Mouse (Mus musculus): Measurements from ENCODE around the gene Plekhg1. TPM values are rescaled to one million over a fixed set of nuclear protein-coding genes. Genes with fewer than 3 reads are reported as not detected.

Plekhg1 gene
- polyA plus RNA-seq, 1 experiment from 2014 or later, result 12.4 TPM

DNA sequence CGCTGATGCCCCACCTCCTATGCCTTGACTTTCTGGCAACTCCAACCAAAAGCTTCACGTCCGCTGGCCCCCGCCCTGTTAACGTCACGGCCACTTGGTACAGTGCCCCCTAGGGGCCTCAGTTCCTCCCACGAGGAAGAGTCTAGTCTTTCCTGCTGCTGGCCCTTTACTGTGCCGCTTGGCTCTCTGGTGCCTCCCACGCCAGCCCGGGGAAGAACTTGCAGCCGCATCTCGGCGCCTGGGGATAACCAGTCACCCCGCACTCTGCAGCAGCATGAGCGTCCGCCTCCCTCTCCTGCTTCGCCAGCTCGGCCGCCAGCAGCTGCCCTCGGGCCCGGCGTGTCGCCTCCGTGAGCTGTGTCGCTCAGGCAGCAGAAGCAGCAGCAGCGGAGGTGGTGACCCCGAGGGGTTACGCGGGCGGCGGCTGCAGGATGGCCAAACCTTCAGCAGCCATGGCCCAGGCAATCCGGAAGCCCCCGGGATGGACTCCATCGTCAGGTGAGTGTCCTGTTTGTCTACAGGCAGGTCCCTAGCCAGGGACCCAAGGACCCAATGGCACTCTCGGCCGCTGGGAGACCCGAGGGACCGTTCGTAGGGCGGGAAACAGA, 232.9 kb downstream of the Plekhg1 start, which contains the start of gene Mthfd1l:
Gene Mthfd1l (plus strand): TSS at position 138 of the 608 bp plus-strand sequence.
- DNase-seq (peak; percentile 95), ATAC-seq (ENCODE audit: insufficient read depth) (peak; percentile 80)
- Histone ChIP-seq H3K27me3 (ENCODE audit: insufficient read depth, low read length) (no peaks in the 10 kb centered on the region), H3K4me2 (peak within 1 kb of the TSS; percentile 91), H3K9me3 (ENCODE audit: low read depth, low read length) (no peaks in the 10 kb centered on the region), H3K36me3 (ENCODE audit: insufficient read depth) (no peaks in the 10 kb centered on the region), H3K4me3 (ENCODE audit: low read depth, low read length) (peak within 1 kb of the TSS; percentile 74), H3K9ac (peak within 1 kb of the TSS; percentile 85), H3K27ac (ENCODE audit: low read depth) (peak within 1 kb of the TSS; percentile 98), H3K4me1 (ENCODE audit: insufficient read depth) (peaks cover 8% of the 10 kb centered on the region; the same call in 1 of the 2 replicates)
- peak; percentile 88 for TF ChIP-seq CTCF (IDR thresholded peaks at IDR 0.05; ENCODE audit: low read depth)
- under 1% methylated on average over 40 of the region's 40 CpGs for WGBS

GRCm38 (mm10) chr10:3973589-3974070, 233.5 kb downstream of the Plekhg1 start:
- Histone ChIP-seq H3K36me3 (ENCODE audit: insufficient read depth) (no peaks in the 10 kb centered on the region), H3K27me3 (ENCODE audit: insufficient read depth, low read length) (no peaks in the 10 kb centered on the region), H3K9ac (peak overlapping the region; percentile 85), H3K4me2 (peak overlapping the region; percentile 91), H3K27ac (ENCODE audit: low read depth) (peak overlapping the region; percentile 98), H3K9me3 (ENCODE audit: low read depth, low read length) (no peaks in the 10 kb centered on the region), H3K4me3 (ENCODE audit: low read depth, low read length) (peak overlapping the region; percentile 74), H3K4me1 (ENCODE audit: insufficient read depth) (peaks cover 8% of the 10 kb centered on the region; the same call in 1 of the 2 replicates)
- DNase-seq (peak; percentile 95), ATAC-seq (ENCODE audit: insufficient read depth) (peak; percentile 94)
- under 1% methylated on average over 39 of the region's 39 CpGs for WGBS
- no peak for TF ChIP-seq CTCF (IDR thresholded peaks at IDR 0.05; ENCODE audit: low read depth)

- Histone ChIP-seq H3K4me1 (ENCODE audit: insufficient read depth) (peaks cover 8% of the 10 kb centered on the region; the same call in 1 of the 2 replicates), H3K4me3 (ENCODE audit: low read depth, low read length) (peak overlapping the region; percentile 74), H3K27ac (ENCODE audit: low read depth) (peak overlapping the region; percentile 18; the same call in 1 of the 2 replicates), H3K27me3 (ENCODE audit: insufficient read depth, low read length) (no peaks in the 10 kb centered on the region), H3K4me2 (peak overlapping the region; percentile 91), H3K9ac (peak overlapping the region; percentile 33; the same call in 1 of the 2 replicates), H3K9me3 (ENCODE audit: low read depth, low read length) (no peaks in the 10 kb centered on the region), H3K36me3 (ENCODE audit: insufficient read depth) (peaks cover 6% of the 10 kb centered on the region; the same call in 1 of the 2 replicates)
- DNase-seq (no peak), ATAC-seq (ENCODE audit: insufficient read depth) (no peak)
- TF ChIP-seq CTCF (IDR thresholded peaks at IDR 0.05; ENCODE audit: low read depth), result no peak
- WGBS, result 63% methylated on average over 3 of the region's 3 CpGs
These were observed 234.2 kb downstream of the Plekhg1 start for GRCm38 (mm10) chr10:3974380-3974779.

DNA sequence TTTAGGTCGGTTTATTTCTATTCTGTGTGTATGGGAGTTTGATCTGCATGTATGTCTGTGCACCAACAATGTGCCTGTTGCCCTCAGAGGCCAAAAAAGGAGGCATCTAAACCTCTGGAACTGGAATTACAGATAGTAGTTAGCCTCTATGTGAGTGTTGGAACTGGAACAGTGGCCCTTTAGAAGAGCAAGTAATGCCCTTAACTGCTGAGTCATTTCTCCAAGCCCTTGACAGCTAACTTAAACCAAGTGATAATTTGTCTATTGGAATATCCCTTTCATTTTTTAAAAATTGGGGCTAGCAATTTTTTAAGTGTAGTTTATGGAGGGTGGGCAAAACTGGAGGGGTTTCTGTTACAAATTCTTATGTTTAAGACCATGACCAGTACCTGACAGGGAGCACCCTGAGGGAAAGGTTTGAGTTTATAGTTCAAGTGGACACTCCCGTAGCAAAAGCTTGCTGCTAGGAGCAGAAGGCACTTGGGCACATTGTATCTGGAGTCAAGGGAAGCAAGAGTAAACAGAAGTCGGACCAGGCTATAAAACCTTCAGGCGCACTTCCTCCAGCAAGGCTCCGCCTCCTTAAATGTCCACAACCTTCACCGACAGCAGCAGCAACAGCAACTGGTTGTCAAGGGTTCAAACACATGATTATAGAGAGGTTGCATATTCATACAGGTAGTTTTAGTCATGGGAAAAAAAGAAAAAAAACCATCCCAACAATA, 235.9 kb downstream of the Plekhg1 start:
- H3K4me1 ChIP-seq (ENCODE audit: insufficient read depth), result peaks cover 8% of the 10 kb centered on the region; the same call in 1 of the 2 replicates

GRCm38 (mm10) chr10:3976623-3977010, 236.5 kb downstream of the Plekhg1 start:
- no peak overlapping the region for H3K9ac ChIP-seq
- no peak overlapping the region for H3K4me2 ChIP-seq
- peaks cover 8% of the 10 kb centered on the region; the same call in 1 of the 2 replicates for H3K4me1 ChIP-seq (ENCODE audit: insufficient read depth)
- no peaks in the 10 kb centered on the region for H3K27me3 ChIP-seq (ENCODE audit: insufficient read depth, low read length)
- no peak for TF ChIP-seq CTCF (IDR thresholded peaks at IDR 0.05; ENCODE audit: low read depth)
- WGBS, result 64% methylated on average over 4 of the region's 4 CpGs
- ATAC-seq (ENCODE audit: insufficient read depth) (no peak), DNase-seq (peak; percentile 28)
- no peaks in the 10 kb centered on the region for H3K9me3 ChIP-seq (ENCODE audit: low read depth, low read length)
- no peak overlapping the region for H3K4me3 ChIP-seq (ENCODE audit: low read depth, low read length)
- peaks cover 23% of the 10 kb centered on the region for H3K36me3 ChIP-seq (ENCODE audit: insufficient read depth)
- H3K27ac ChIP-seq (ENCODE audit: low read depth), result no peak overlapping the region

More for the DNA sequence above, 235.9 kb downstream of the Plekhg1 start:
- Histone ChIP-seq H3K9me3 (ENCODE audit: low read depth, low read length) (no peaks in the 10 kb centered on the region), H3K27me3 (ENCODE audit: insufficient read depth, low read length) (no peaks in the 10 kb centered on the region), H3K36me3 (ENCODE audit: insufficient read depth) (peaks cover 21% of the 10 kb centered on the region), H3K4me3 (ENCODE audit: low read depth, low read length) (no peak overlapping the region), H3K9ac (no peak overlapping the region), H3K4me2 (no peak overlapping the region), H3K27ac (ENCODE audit: low read depth) (no peak overlapping the region)
- WGBS, result 31% methylated on average over 6 of the region's 6 CpGs
- no peak for ATAC-seq (ENCODE audit: insufficient read depth)
- peak; percentile 51 for DNase-seq
- no peak for TF ChIP-seq CTCF (IDR thresholded peaks at IDR 0.05; ENCODE audit: low read depth)

GRCm38 (mm10) chr10:3978326-3978725, 238.2 kb downstream of the Plekhg1 start:
- 56% methylated on average over 3 of the region's 3 CpGs for WGBS

More at GRCm38 (mm10) chr10:3978326-3978725, 238.2 kb downstream of the Plekhg1 start:
- H3K9ac ChIP-seq, result no peak overlapping the region
- H3K36me3 ChIP-seq (ENCODE audit: insufficient read depth), result peaks cover 23% of the 10 kb centered on the region
- H3K9me3 ChIP-seq (ENCODE audit: low read depth, low read length), result no peaks in the 10 kb centered on the region
- ATAC-seq (ENCODE audit: insufficient read depth) (no peak), DNase-seq (no peak)
- no peaks in the 10 kb centered on the region for H3K27me3 ChIP-seq (ENCODE audit: insufficient read depth, low read length)
- H3K4me1 ChIP-seq (ENCODE audit: insufficient read depth), result peaks cover 3% of the 10 kb centered on the region; the same call in 1 of the 2 replicates
- TF ChIP-seq CTCF (IDR thresholded peaks at IDR 0.05; ENCODE audit: low read depth), result no peak
- H3K4me3 ChIP-seq (ENCODE audit: low read depth, low read length), result no peak overlapping the region
- no peak overlapping the region for H3K4me2 ChIP-seq
- H3K27ac ChIP-seq (ENCODE audit: low read depth), result no peak overlapping the region

All from lung, embryonic 14.5 days (tissue).